Mouse (Mus musculus) induced T-regulatory cell, adult 2 months (primary cell): ENCODE results near the gene D3Ertd751e.

Experiments used
- DNase-seq: peaks from one replicate; pipeline ENCODE4 v3.0.0-alpha.2; 2012; ENCODE audit warnings: low read depth

D3Ertd751e gene

DNA sequence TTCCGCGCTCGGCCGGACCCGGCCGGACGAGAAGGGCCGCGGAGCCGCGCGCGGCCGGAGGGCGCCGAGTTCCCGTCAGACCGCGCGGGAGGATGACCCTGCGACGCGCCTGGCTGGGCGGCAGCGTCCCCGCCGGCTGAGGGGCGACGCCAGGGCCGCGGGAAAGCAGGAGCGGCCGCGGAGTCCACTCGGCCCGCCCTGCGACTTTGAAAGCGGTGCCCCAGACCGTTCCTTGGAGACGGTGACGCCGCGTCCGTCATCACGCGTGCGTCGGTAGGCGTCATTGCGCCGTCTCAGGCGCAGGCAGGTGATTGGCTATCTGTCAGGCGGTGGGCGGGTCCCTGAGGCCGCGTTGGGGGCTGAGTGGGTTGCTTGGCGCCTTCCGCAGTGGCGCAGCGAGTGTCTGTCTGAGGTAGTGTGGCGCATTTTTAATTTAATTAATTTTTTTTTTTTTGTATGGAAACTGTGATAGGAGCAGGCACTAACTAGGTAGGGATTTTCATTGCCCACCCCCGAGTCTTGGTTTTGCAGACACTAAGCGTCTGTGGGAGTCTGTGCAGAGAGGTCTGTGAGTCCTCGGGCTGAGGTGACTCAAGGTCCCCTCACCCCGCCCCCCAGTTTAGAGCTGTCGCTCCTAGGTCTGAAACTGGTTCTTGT lies at the start of gene D3Ertd751e, which contains the start of gene Sclt1:
Gene D3Ertd751e, plus strand, starts transcription at position 334 of the 657 bp plus-strand sequence.
Gene Sclt1, minus strand, starts transcription at position 237 of the 657 bp plus-strand sequence.
- peak; percentile 98 for DNase-seq

DNA sequence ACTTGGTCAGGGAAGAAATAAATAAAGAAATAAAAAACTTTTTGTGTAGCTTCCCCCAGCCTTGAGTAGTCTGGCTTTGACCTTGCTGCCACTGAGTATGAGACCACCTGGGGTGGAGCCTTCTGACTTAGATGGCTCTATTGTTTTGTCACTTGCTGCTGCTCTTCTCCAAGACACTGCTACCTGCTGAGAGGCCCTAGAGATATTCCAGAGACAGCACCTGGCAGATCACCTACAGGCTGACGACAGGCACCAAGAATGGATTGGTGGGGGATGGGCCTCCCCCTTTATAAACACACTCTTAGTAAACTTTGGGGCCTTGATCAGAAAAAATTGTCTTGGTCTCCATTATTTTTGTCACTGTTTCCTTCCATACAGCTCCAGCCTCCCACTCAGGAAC lies 46.7 kb upstream of the D3Ertd751e start:
- no peak for DNase-seq

GRCm38 (mm10) chr3:41741601-41742277 lies 672 bp upstream of the D3Ertd751e start:
- DNase-seq = peak; percentile 56

GRCm38 (mm10) chr3:41743436-41743835 lies 1.0 kb downstream of the D3Ertd751e start:
- peak; percentile 57 for DNase-seq

DNA sequence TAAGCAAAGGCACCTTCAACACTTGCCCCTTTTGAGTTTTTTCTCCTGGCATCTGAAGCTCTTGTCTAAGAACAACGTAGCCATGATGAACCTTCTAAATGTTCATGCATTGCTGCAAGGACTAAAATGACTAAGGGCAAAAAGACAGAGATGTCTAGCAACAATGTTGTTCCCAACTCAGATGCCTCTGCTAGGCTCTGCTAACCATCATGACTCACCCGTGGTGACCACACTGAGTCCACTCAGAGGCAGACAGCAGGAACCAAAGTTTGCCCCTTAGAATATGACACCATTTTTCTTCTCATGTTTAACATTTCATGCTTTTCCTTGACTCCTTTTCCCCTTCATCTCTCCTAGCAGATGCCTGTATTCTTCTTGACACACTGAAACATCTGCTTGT lies 12.1 kb downstream of the D3Ertd751e start:
- no peak for DNase-seq

- no peak for DNase-seq
Measured at GRCm38 (mm10) chr3:41762091-41762490, 19.7 kb downstream of the D3Ertd751e start.

DNA sequence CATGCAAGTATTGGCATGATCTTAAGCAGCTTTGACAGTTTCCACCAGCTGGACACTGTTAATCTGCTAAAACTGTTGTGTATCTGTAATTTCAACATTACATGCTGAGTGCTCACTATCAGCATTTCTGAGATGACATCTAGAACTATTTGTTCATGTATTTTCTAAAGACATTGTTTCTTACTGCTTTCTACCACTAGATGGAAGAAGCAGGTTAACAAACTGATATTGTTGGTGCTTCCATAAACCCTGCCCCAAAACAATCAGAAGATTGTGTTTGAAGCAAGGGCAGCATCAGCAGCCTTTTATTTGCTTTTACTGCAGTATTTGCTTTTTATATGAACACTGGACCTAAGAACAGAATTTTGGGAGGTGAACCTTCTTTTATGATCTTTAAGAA lies 70.0 kb downstream of the D3Ertd751e start:
- DNase-seq = no peak
